Mouse (Mus musculus): ENCODE data around the gene Gm26661. TPM values are rescaled to one million over a fixed set of nuclear protein-coding genes. Genes with fewer than 3 reads are reported as not detected.

The Gm26661 gene
- polyA plus RNA-seq, 1 experiment from 2014 or later: not detected

DNA sequence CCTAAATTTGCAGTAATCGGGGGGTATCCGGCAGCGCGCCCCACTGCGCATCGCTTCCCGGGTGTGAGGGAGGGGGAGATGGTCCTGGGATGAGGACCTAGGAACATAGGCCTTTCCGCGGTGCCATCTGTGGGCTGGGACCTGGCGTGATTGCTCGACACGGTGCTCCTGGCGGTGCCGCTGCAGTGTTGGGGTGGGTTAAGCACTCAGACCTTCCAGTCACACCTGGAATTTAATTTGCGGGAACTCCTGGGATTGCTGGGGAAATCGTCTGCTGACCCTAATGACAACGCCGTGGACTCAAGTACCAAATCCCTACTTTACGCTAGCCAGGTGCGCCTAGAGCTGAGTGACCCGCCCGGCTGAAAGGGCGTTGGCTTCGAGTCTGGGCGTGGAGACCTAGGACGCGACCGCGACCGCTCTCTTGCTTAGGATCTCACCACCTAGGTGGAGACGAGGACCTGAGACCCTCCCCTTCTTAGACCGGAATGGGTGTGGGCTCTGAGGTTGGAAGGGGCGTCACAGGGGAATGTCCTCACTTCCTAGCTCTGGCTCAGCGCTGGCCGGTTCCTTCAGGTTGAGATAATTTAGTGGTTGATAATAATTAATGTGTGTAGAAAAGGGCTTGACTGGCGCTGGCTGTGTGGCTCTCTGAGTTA lies 27.2 kb downstream of the Gm26661 start:
- ATAC-seq: no peak; the same call in 1 of the 2 replicates
- under 1% methylated on average over 36 of the region's 36 CpGs for WGBS

DNA sequence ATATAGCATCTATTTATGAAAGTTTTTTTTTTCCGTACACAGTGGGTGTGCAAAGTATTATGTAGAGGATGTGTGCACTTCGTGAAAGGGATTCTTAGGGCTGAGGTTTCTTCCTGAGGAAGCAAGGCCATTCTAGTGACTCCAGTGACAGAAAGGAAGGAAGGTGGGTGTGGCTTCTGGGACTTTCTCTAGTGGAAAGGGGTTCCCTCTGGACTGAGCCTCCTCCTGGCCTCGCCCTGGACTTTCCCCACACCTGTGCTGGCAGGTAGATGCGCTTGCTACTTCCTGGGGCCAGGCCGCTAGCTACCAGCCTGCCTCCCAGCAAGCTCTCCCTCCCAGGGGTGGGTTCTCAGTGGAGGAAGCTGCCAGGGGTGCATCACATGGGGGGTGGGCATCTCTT lies 28.1 kb downstream of the Gm26661 start:
- no peaks in the 10 kb centered on the region for H3K27me3 ChIP-seq (replicated peaks; ENCODE audit: control insufficient read depth, insufficient read depth, low read length)
- H3K4me3 ChIP-seq (replicated peaks; ENCODE audit: low read length): peak overlapping the region; percentile 66
- H3K27ac ChIP-seq (ENCODE audit: low read length): no peak overlapping the region
- H3K9me3 ChIP-seq (ENCODE audit: control insufficient read depth, low read length): no peaks in the 10 kb centered on the region
- WGBS: 54% methylated on average over 5 of the region's 5 CpGs
- H3K36me3 ChIP-seq (ENCODE audit: control insufficient read depth, insufficient read depth): no peaks in the 10 kb centered on the region
- ATAC-seq: no peak
- peaks cover 30% of the 10 kb centered on the region for H3K4me1 ChIP-seq (replicated peaks; ENCODE audit: control insufficient read depth, insufficient read depth, low read length)
- H3K9ac ChIP-seq (replicated peaks; ENCODE audit: low read depth, low read length): peak overlapping the region; percentile 63
- H3K4me2 ChIP-seq (ENCODE audit: low read length): peak overlapping the region; percentile 83

More for the DNA sequence above, 27.2 kb downstream of the Gm26661 start:
- Histone ChIP-seq H3K27me3 (replicated peaks; ENCODE audit: control insufficient read depth, insufficient read depth, low read length) (no peaks in the 10 kb centered on the region), H3K27ac (ENCODE audit: low read length) (no peak overlapping the region), H3K36me3 (ENCODE audit: control insufficient read depth, insufficient read depth) (no peaks in the 10 kb centered on the region), H3K4me3 (replicated peaks; ENCODE audit: low read length) (peak overlapping the region; percentile 66), H3K4me1 (replicated peaks; ENCODE audit: control insufficient read depth, insufficient read depth, low read length) (peaks cover 30% of the 10 kb centered on the region), H3K9ac (replicated peaks; ENCODE audit: low read depth, low read length) (peak overlapping the region; percentile 63), H3K4me2 (ENCODE audit: low read length) (peak overlapping the region; percentile 83), H3K9me3 (ENCODE audit: control insufficient read depth, low read length) (no peaks in the 10 kb centered on the region)

DNA sequence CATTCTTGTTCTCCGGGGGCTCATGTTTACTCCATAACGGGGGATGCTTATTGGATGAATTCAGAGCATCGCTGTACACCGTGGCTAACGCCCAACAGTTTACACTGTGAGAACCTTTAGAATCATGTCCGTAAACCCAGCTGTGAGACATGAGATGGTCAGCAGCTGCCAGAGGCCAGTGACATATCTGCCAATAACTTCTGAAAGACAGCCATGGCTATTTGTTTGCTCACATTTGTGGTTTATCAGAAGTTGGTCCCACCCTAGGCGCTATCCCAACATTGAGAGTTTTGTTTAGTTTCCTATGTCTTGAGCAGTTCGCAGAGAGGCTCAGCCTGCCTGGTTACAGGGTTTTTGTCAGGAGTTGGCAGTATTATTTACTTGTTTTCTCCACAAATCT lies 30.0 kb downstream of the Gm26661 start:
- H3K4me1 ChIP-seq (replicated peaks; ENCODE audit: control insufficient read depth, insufficient read depth, low read length): peaks cover 36% of the 10 kb centered on the region
- H3K27me3 ChIP-seq (replicated peaks; ENCODE audit: control insufficient read depth, insufficient read depth, low read length): no peaks in the 10 kb centered on the region
- H3K4me2 ChIP-seq (ENCODE audit: low read length): no peak overlapping the region
- no peak overlapping the region for H3K9ac ChIP-seq (replicated peaks; ENCODE audit: low read depth, low read length)
- no peaks in the 10 kb centered on the region for H3K9me3 ChIP-seq (ENCODE audit: control insufficient read depth, low read length)
- no peaks in the 10 kb centered on the region for H3K36me3 ChIP-seq (ENCODE audit: control insufficient read depth, insufficient read depth)
- 73% methylated on average over 8 of the region's 8 CpGs for WGBS
- no peak overlapping the region for H3K27ac ChIP-seq (ENCODE audit: low read length)
- no peak overlapping the region for H3K4me3 ChIP-seq (replicated peaks; ENCODE audit: low read length)
- no peak for ATAC-seq

DNA sequence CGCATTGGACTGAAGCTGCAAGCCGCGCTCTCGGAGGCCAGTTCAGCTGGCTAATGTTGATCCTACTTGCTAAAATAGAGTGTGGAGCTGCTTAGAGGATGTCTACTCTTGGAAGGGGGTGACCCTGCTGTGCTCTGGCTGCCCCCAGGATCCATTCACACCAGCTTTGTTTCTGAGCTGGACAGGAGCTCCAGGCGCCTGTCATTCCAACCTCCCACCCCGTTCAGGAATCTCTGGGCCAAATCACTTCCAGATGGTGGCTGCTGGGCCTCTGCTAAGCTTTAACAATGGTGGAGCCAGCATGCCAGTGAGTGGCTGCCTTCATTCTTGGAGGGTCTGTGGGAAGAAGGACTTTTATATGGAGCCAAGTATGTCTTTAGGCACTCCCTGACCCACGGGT lies 31.3 kb downstream of the Gm26661 start:
- Histone ChIP-seq H3K4me1 (replicated peaks; ENCODE audit: control insufficient read depth, insufficient read depth, low read length) (peaks cover 39% of the 10 kb centered on the region), H3K9me3 (ENCODE audit: control insufficient read depth, low read length) (no peaks in the 10 kb centered on the region), H3K36me3 (ENCODE audit: control insufficient read depth, insufficient read depth) (no peaks in the 10 kb centered on the region), H3K4me3 (replicated peaks; ENCODE audit: low read length) (no peak overlapping the region), H3K9ac (replicated peaks; ENCODE audit: low read depth, low read length) (no peak overlapping the region), H3K4me2 (ENCODE audit: low read length) (no peak overlapping the region), H3K27ac (ENCODE audit: low read length) (no peak overlapping the region), H3K27me3 (replicated peaks; ENCODE audit: control insufficient read depth, insufficient read depth, low read length) (no peaks in the 10 kb centered on the region)
- 37% methylated on average over 7 of the region's 7 CpGs for WGBS
- no peak for ATAC-seq

DNA sequence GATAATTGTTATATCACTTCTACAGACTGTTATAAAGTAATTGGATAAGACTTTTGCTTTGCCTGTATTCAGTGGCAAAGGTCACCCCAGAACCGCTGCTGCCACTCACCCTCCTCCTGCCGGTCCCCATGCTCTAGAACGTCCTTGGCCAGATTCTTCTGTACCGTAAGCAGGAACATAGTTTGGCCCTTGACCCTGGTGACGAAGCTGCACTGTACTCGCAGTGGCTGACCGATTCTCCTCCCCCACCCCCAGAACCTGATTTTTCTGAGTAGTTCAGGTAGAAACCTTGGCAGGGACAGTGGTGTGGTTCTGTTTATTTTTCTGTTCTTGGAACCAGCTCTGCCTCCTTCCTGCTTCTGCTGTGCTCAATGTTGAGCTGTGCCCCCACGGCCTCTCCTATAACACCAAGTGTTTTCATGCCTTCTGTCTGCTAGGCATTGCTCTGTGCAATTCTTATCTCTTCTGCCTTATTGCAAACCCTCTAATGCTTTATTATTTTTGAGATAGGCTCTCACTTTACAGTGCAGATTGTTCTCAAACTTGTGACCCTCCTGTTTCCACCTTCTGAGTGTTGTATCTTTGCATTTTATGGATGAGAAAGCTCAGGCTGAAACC lies 33.4 kb downstream of the Gm26661 start:
- Histone ChIP-seq H3K9ac (replicated peaks; ENCODE audit: low read depth, low read length) (no peak overlapping the region), H3K27me3 (replicated peaks; ENCODE audit: control insufficient read depth, insufficient read depth, low read length) (no peaks in the 10 kb centered on the region), H3K36me3 (ENCODE audit: control insufficient read depth, insufficient read depth) (no peaks in the 10 kb centered on the region), H3K4me1 (replicated peaks; ENCODE audit: control insufficient read depth, insufficient read depth, low read length) (peaks cover 28% of the 10 kb centered on the region), H3K9me3 (ENCODE audit: control insufficient read depth, low read length) (no peaks in the 10 kb centered on the region), H3K4me2 (ENCODE audit: low read length) (no peak overlapping the region), H3K4me3 (replicated peaks; ENCODE audit: low read length) (no peak overlapping the region), H3K27ac (ENCODE audit: low read length) (no peak overlapping the region)
- WGBS: 87% methylated on average over 8 of the region's 8 CpGs
- ATAC-seq: no peak

DNA sequence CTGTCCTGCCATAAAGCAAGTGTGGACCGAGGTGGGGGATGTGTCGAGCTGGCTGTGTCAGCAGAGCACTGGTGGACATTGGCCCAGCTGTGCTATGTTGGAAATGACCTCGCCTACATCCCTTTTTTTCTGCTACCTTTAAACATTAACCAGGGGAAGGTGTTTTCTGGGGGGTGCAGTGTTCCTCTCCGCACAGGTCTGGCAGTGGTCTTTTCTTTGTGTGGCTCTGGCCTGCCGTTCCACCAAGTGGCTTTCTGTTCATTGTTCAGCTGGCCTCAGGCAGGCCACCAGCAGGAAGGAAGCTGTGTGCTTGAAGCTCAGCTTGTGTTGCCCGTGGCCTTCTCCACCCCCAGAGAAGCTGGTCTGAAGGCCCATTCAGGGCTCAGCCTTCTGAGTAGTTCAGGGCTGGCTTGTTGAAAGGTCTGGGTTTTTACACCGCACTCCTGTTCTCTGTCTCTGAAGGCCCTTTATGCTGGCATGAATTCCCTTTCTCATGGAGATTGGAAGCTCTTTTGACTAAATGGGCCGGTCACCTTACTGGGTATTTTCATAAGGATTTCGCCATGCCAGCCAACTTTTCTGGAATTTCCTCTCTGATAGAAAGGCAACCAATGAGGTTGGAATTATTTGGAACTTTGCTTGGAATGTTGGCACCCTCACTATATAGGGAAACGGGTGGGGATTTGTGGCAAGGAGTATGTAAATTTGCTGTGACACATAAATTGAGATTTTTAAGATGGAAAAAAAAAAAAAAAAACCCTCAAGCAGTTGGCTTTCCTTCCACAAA lies 35.0 kb downstream of the Gm26661 start:
- no peak overlapping the region for H3K4me2 ChIP-seq (ENCODE audit: low read length)
- no peaks in the 10 kb centered on the region for H3K9me3 ChIP-seq (ENCODE audit: control insufficient read depth, low read length)
- H3K36me3 ChIP-seq (ENCODE audit: control insufficient read depth, insufficient read depth): no peaks in the 10 kb centered on the region
- no peak overlapping the region for H3K4me3 ChIP-seq (replicated peaks; ENCODE audit: low read length)
- H3K27me3 ChIP-seq (replicated peaks; ENCODE audit: control insufficient read depth, insufficient read depth, low read length): no peaks in the 10 kb centered on the region
- WGBS: 16% methylated on average over 10 of the region's 10 CpGs
- peak overlapping the region; percentile 63 for H3K27ac ChIP-seq (ENCODE audit: low read length)
- no peak overlapping the region for H3K9ac ChIP-seq (replicated peaks; ENCODE audit: low read depth, low read length)
- ATAC-seq: peak; percentile 83
- peaks cover 17% of the 10 kb centered on the region for H3K4me1 ChIP-seq (replicated peaks; ENCODE audit: control insufficient read depth, insufficient read depth, low read length)

DNA sequence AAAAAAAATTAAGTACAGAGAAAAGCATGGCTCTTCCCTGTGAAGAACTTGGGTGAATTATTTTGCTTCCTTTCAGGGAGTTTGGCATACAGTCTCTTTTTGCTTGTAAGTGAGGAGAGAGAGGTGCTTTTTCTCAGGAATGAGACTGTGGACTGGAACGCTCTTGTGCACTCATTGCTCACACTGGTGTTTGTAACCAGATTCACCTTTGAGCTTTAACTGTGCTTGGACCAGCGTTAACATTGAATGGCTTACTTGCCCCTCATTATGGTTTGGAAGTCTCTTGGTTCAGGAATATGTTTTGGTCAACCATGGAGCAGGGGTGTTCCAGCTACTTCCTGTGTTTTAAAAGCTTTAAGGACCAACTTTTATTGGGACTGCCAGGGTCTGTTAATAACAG lies 37.8 kb downstream of the Gm26661 start:
- H3K27ac ChIP-seq (ENCODE audit: low read length): no peak overlapping the region
- H3K9ac ChIP-seq (replicated peaks; ENCODE audit: low read depth, low read length): no peak overlapping the region
- H3K9me3 ChIP-seq (ENCODE audit: control insufficient read depth, low read length): no peaks in the 10 kb centered on the region
- H3K4me3 ChIP-seq (replicated peaks; ENCODE audit: low read length): no peak overlapping the region
- ATAC-seq: no peak
- no peaks in the 10 kb centered on the region for H3K27me3 ChIP-seq (replicated peaks; ENCODE audit: control insufficient read depth, insufficient read depth, low read length)
- H3K4me2 ChIP-seq (ENCODE audit: low read length): no peak overlapping the region
- WGBS: 81% methylated on average over 2 of the region's 2 CpGs
- peaks cover 9% of the 10 kb centered on the region for H3K4me1 ChIP-seq (replicated peaks; ENCODE audit: control insufficient read depth, insufficient read depth, low read length)
- H3K36me3 ChIP-seq (ENCODE audit: control insufficient read depth, insufficient read depth): no peaks in the 10 kb centered on the region

DNA sequence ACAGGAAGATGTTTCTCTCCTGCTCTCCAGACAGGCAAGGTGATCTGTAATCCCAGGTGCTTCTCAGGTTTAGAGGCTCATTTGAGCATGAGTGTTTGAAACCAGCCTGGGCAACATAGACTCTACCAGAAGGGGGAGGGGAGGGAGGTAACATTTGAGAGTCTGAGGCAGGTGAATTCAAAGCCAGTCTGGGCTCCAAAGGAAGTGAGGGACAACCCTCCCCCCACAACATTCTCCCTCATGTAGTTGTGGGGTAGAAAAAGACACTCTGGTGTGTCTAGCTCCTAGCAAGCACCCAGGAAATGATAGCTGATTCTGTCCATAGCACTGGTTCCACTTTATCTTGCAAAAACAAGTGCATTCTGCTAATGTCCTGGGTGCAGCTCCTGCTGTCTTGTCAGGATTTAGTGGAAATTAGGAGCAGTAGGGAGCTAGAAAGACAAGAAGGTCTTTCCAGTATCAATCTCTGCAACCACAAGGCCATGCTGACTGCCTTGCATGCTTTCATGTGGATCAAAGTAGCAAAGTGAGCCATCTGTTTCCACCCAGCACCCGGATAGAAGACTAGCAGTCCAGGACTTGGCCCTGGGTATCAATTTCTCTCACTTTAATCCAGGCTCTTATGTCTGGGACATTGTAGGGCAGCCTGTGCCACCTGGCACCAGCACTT lies 40.5 kb downstream of the Gm26661 start:
- 72% methylated on average over 1 of the region's 1 CpGs for WGBS
- H3K27me3 ChIP-seq (replicated peaks; ENCODE audit: control insufficient read depth, insufficient read depth, low read length): no peaks in the 10 kb centered on the region
- no peak for ATAC-seq

DNA sequence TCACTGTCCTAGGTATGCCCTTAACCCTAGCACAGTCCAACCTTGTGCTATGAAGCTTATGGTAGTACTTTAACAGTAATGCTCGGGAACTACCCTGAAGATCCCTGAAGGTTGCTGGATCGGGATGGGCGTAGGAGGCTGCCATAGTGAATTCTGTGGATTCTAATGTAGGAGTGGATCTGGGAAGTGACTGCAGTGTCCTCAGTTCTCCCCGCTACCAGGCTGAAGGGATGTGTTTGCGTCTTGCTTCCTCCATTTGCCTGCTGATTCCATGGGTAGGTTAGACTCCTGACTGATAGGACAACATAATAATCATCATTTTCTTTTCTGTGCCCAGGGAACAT lies 41.0 kb downstream of the Gm26661 start:
- 94% methylated on average over 5 of the region's 5 CpGs for WGBS
- no peak; the same call in 1 of the 2 replicates for ATAC-seq

More for the DNA sequence above, 40.5 kb downstream of the Gm26661 start:
- no peak overlapping the region for H3K4me3 ChIP-seq (replicated peaks; ENCODE audit: low read length)
- no peak overlapping the region for H3K4me2 ChIP-seq (ENCODE audit: low read length)
- no peaks in the 10 kb centered on the region for H3K9me3 ChIP-seq (ENCODE audit: control insufficient read depth, low read length)
- no peaks in the 10 kb centered on the region for H3K4me1 ChIP-seq (replicated peaks; ENCODE audit: control insufficient read depth, insufficient read depth, low read length)
- H3K9ac ChIP-seq (replicated peaks; ENCODE audit: low read depth, low read length): no peak overlapping the region
- H3K36me3 ChIP-seq (ENCODE audit: control insufficient read depth, insufficient read depth): no peaks in the 10 kb centered on the region
- H3K27ac ChIP-seq (ENCODE audit: low read length): no peak overlapping the region

More for the DNA sequence above, 41.0 kb downstream of the Gm26661 start:
- H3K9ac ChIP-seq (replicated peaks; ENCODE audit: low read depth, low read length): no peak overlapping the region
- H3K27ac ChIP-seq (ENCODE audit: low read length): no peak overlapping the region
- H3K36me3 ChIP-seq (ENCODE audit: control insufficient read depth, insufficient read depth): no peaks in the 10 kb centered on the region
- H3K4me1 ChIP-seq (replicated peaks; ENCODE audit: control insufficient read depth, insufficient read depth, low read length): no peaks in the 10 kb centered on the region
- no peak overlapping the region for H3K4me3 ChIP-seq (replicated peaks; ENCODE audit: low read length)
- H3K27me3 ChIP-seq (replicated peaks; ENCODE audit: control insufficient read depth, insufficient read depth, low read length): no peaks in the 10 kb centered on the region
- H3K9me3 ChIP-seq (ENCODE audit: control insufficient read depth, low read length): no peaks in the 10 kb centered on the region
- no peak overlapping the region for H3K4me2 ChIP-seq (ENCODE audit: low read length)

Data from forebrain, embryonic 16.5 days (tissue).